Mouse (Mus musculus) heart, postnatal 0 days (tissue): ENCODE data around the gene Stra6.

ENCODE experiments used
- CTCF ChIP-seq: IDR thresholded peaks from 2 replicates; pipeline ENCODE4 v1.5.1; 2016; ENCODE audit warnings: antibody characterized with exemption, control low read depth, low read depth
- EP300 ChIP-seq: IDR thresholded peaks from 2 replicates; pipeline ENCODE4 v1.6.1; 2016; ENCODE audit warnings: antibody characterized with exemption, low read depth

GRCm38 (mm10) chr9:58201861-58202549 is 138.4 kb downstream of the Stra6 start:
- TF ChIP-seq CTCF (no peak), EP300 (no peak)
